Comparison of ENCODE assay signal across 11 mouse cellular contexts in the genomic region with DNA sequence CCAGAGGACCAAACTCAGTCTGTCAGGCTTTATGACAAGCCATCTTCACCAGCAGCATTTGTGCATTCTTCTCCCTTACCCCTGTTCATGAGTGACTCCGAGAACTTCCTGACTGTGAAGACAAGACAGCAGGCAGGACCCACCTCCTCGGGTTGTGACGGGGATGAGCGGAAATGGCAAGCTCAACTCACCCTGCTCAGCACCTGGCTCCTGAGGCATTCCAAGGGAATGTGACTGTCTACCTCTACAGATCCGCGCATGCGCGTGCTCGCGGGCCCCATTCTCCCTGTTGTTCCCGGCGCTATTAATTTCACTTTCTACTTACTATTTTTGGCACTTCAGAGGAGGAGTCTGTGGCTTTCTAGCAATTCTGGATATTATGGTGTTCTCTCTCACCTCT. TPM values are rescaled to one million over a fixed set of nuclear protein-coding genes. Genes with fewer than 3 reads are reported as not detected.
DNase-seq lines count a peak whose midpoint lies in the region; ATAC-seq lines count a peak whose summit lies in the region.
"Had no signal": no experiment of that assay in that cellular context is flagged by ENCODE, and none has a peak within 500 bp of the region (broad histone marks: within the 10 kb centered on the region; RNA-seq: fewer than 3 reads in every experiment).

No protein-coding gene starts in this region.

- no peak overlapping the region for H3K27ac ChIP-seq in heart, embryonic 13.5 days (replicated peaks)
- H3K27ac ChIP-seq in forebrain, embryonic 13.5 days, result no peak overlapping the region
- no peak overlapping the region for H3K27ac ChIP-seq in forebrain, embryonic 15.5 days (replicated peaks)
- H3K27ac ChIP-seq: liver, embryonic 14.5 days had no signal

- 69% methylated on average over 12 of the region's 12 CpGs for WGBS in heart, embryonic 13.5 days
- WGBS in forebrain, embryonic 13.5 days, result 84% methylated on average over 12 of the region's 12 CpGs
- WGBS in forebrain, embryonic 15.5 days, result 84% methylated on average over 12 of the region's 12 CpGs

- ATAC-seq in heart, embryonic 13.5 days (ENCODE audit: extremely low read depth, insufficient number of reproducible peaks, low FRiP score, low TSS enrichment), result no peak
- no peak for ATAC-seq in forebrain, embryonic 13.5 days
- ATAC-seq in forebrain, embryonic 15.5 days (replicated peaks), result no peak

- peaks cover 18% of the 10 kb centered on the region for H3K4me1 ChIP-seq in heart, embryonic 13.5 days
- no peaks in the 10 kb centered on the region for H3K4me1 ChIP-seq in forebrain, embryonic 13.5 days
- H3K4me1 ChIP-seq in forebrain, embryonic 15.5 days, result no peaks in the 10 kb centered on the region

- 0 out of 2 replicates have a peak overlapping the region, but pooled peaks have one; percentile 58 for H3K9ac ChIP-seq in heart, embryonic 13.5 days
- H3K9ac ChIP-seq in forebrain, embryonic 13.5 days, result no peak overlapping the region
- no peak overlapping the region for H3K9ac ChIP-seq in forebrain, embryonic 15.5 days (replicated peaks)
- H3K9ac ChIP-seq: liver, embryonic 14.5 days had no signal

- peaks cover 12% of the 10 kb centered on the region; the same call in 1 of the 2 replicates for H3K27me3 ChIP-seq in heart, embryonic 13.5 days (replicated peaks)
- H3K27me3 ChIP-seq in forebrain, embryonic 13.5 days, result no peaks in the 10 kb centered on the region
- H3K27me3 ChIP-seq in forebrain, embryonic 15.5 days, result no peaks in the 10 kb centered on the region

- H3K9me3 ChIP-seq in heart, embryonic 13.5 days, result no peaks in the 10 kb centered on the region
- H3K9me3 ChIP-seq in forebrain, embryonic 13.5 days (replicated peaks), result no peaks in the 10 kb centered on the region
- no peaks in the 10 kb centered on the region for H3K9me3 ChIP-seq in forebrain, embryonic 15.5 days

- peak overlapping the region; percentile 30 for H3K4me2 ChIP-seq in heart, embryonic 13.5 days
- H3K4me2 ChIP-seq in forebrain, embryonic 13.5 days, result no peak overlapping the region
- H3K4me2 ChIP-seq in forebrain, embryonic 15.5 days (replicated peaks), result no peak overlapping the region

- no peak overlapping the region for H3K4me3 ChIP-seq in heart, embryonic 13.5 days
- no peak overlapping the region for H3K4me3 ChIP-seq in forebrain, embryonic 13.5 days
- H3K4me3 ChIP-seq in forebrain, embryonic 15.5 days, result no peak overlapping the region

- no peak for DNase-seq in heart, adult 9 months (ENCODE audit: low spot score in 2 of 2)
- DNase-seq in right cerebral cortex, postnatal 10 days (ENCODE audit: low spot score in 2 of 2), result peak; percentile 68 to 73
- DNase-seq in right cerebral cortex, postnatal 4 days, result no peak
- peak; percentile 50 for DNase-seq in kidney, adult 9 months
- peak; percentile 56 for DNase-seq in telencephalon, adult 2 months (ENCODE audit: low read depth, low spot score)
- DNase-seq: cerebellum, postnatal 14 days; gastrocnemius, postnatal 36 days had no signal

- H3K36me3 ChIP-seq in heart, embryonic 13.5 days, result no peaks in the 10 kb centered on the region
- H3K36me3 ChIP-seq in forebrain, embryonic 13.5 days (ENCODE audit: poor library complexity, severe bottlenecking), result no peaks in the 10 kb centered on the region
- H3K36me3 ChIP-seq in forebrain, embryonic 15.5 days, result no peaks in the 10 kb centered on the region

RNA-seq across cellular contexts. Expression of a gene that starts 27.0 kb away (rescaled TPM):
- polyA plus RNA-seq in heart, embryonic 13.5 days (2015; fragmentation: Nextera tagmentation; extraction: Ambion mirVana), result 9.1 and 9.8 TPM in 2 replicates
- 17.4 and 17.7 TPM in 2 replicates for polyA plus RNA-seq in forebrain, embryonic 13.5 days (2015; fragmentation: Nextera tagmentation; extraction: Ambion mirVana)
- polyA plus RNA-seq in forebrain, embryonic 15.5 days (2015; fragmentation: Nextera tagmentation; extraction: Ambion mirVana), result 15.8 and 17.2 TPM in 2 replicates

RNA-seq across cellular contexts. Expression of a gene that starts 28.8 kb away (rescaled TPM):
- 5.3 and 5.4 TPM in 2 replicates for polyA plus RNA-seq in heart, embryonic 13.5 days (2015; fragmentation: Nextera tagmentation; extraction: Ambion mirVana)
- polyA plus RNA-seq in forebrain, embryonic 13.5 days (2015; fragmentation: Nextera tagmentation; extraction: Ambion mirVana), result 1.9 and 2.6 TPM in 2 replicates
- polyA plus RNA-seq in forebrain, embryonic 15.5 days (2015; fragmentation: Nextera tagmentation; extraction: Ambion mirVana), result 2.3 and 2.7 TPM in 2 replicates

RNA-seq across cellular contexts. Expression of a gene that starts 57.1 kb away (rescaled TPM):
- 1.2 and 1.5 TPM in 2 replicates for polyA plus RNA-seq in heart, embryonic 13.5 days (2015; fragmentation: Nextera tagmentation; extraction: Ambion mirVana)
- polyA plus RNA-seq in forebrain, embryonic 13.5 days (2015; fragmentation: Nextera tagmentation; extraction: Ambion mirVana), result 0.41 and 0.52 TPM in 2 replicates
- 0.43 and 0.46 TPM in 2 replicates for polyA plus RNA-seq in forebrain, embryonic 15.5 days (2015; fragmentation: Nextera tagmentation; extraction: Ambion mirVana)

RNA-seq across cellular contexts. Expression of a gene that starts 58.9 kb away (rescaled TPM):
- polyA plus RNA-seq in heart, embryonic 13.5 days (2015; fragmentation: Nextera tagmentation; extraction: Ambion mirVana), result 1.3 and 2.0 TPM in 2 replicates
- 5.9 TPM in 2 replicates for polyA plus RNA-seq in forebrain, embryonic 13.5 days (2015; fragmentation: Nextera tagmentation; extraction: Ambion mirVana)
- 6.5 and 7.3 TPM in 2 replicates for polyA plus RNA-seq in forebrain, embryonic 15.5 days (2015; fragmentation: Nextera tagmentation; extraction: Ambion mirVana)

Comparison
In these comparisons a context has a peak if more than half of its experiments do, and no peak if none do; other contexts are left out.
1. DNase-seq: peak in right cerebral cortex, postnatal 10 days (2 of 2), kidney, adult 9 months (single experiment) and telencephalon, adult 2 months (single experiment); none in heart, adult 9 months (0 of 2) and right cerebral cortex, postnatal 4 days (single experiment).